Mouse (Mus musculus) bone marrow macrophage, adult 2 months (primary cell): ENCODE measurements around the gene Gm19426.

ENCODE experiments used
- CTCF ChIP-seq: IDR thresholded peaks from 2 replicates; pipeline ENCODE4 v1.5.1; 2012; ENCODE audit warnings: low read depth, mild to moderate bottlenecking, low read length, moderate library complexity
- POLR2A ChIP-seq: IDR thresholded peaks from 2 replicates; pipeline ENCODE4 v1.6.1; 2012; ENCODE audit warnings: mild to moderate bottlenecking, low read depth, low read length, borderline replicate concordance

DNA sequence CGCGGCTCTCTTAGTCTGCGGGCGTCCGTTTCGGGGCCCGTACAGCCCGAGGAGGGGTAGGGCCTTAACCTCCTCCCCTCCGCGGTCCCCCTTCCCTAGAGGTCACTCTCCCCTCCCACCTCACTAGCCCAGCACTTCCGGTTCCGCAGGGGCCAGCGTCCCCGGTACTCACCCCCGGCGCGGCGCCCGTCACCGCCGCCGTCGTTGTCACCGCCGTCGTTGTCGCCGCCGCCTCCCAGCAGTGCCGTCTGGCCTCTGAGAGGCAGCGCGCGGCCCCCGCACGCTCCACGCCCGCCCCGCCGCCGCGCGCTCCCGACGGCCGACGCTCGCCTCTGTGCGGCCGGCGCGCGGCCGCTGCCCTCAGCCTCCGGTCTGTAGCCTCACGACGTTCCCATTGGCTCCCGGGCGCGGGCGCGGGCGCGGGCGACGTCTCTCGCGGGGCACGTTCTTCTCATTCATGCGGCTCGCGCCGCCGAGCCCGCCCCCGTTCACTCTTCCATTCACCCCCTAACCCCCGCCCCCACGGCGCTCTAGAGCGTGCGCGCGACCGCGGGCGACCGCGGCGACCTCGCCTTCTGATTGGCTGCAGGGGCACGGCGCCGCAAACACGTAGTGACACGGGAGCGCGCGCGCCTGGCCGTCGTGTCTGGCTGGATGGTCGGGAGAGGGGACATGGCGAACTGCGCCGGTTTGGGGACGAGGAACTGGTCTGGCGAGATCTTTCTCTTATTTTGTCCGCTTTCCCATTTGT, 28.5 kb downstream of the Gm19426 start, which contains the start of gene Zdhhc5:
- TF ChIP-seq CTCF (no peak), POLR2A (no peak)
